Mouse (Mus musculus) embryonic facial prominence, embryonic 15.5 days (tissue): Measurements from ENCODE around the gene Nab1. TPM values are rescaled to one million over a fixed set of nuclear protein-coding genes. Genes with fewer than 3 reads are reported as not detected.

Experiments used
- ATAC-seq: fragments of 200-750 bp; cut with Nextera tagmentation; 2 replicates; pipeline ENCODE4 v1.8.0; 2017; ENCODE audit warnings: low read depth, moderate TSS enrichment; ENCODE audit not compliant: insufficient number of reproducible peaks, low FRiP score, low TSS enrichment
- H3K27ac ChIP-seq: fragments of 300-500 bp; sonication (generic); replicated peaks from 2 replicates; pipeline ENCODE4 v1.5.1; 2015; ENCODE audit warnings: mild to moderate bottlenecking, inconsistent platforms
- H3K27me3 ChIP-seq: fragments of 300-500 bp; sonication (generic); 2 replicates; pipeline ENCODE4 v1.6.1; 2015; ENCODE audit warnings: inconsistent platforms
- H3K36me3 ChIP-seq: fragments of 300-500 bp; sonication (generic); 2 replicates; pipeline ENCODE4 v1.6.1; 2015; ENCODE audit warnings: mild to moderate bottlenecking, inconsistent platforms
- H3K4me1 ChIP-seq: fragments of 300-500 bp; sonication (generic); 2 replicates; pipeline ENCODE4 v1.6.1; 2015; ENCODE audit warnings: inconsistent platforms
- H3K4me2 ChIP-seq: fragments of 300-500 bp; sonication (generic); replicated peaks from 2 replicates; pipeline ENCODE4 v1.6.1; 2015; ENCODE audit warnings: mild to moderate bottlenecking, inconsistent platforms
- H3K4me3 ChIP-seq: fragments of 300-500 bp; sonication (generic); replicated peaks from 2 replicates; pipeline ENCODE4 v1.5.1; 2015; ENCODE audit warnings: mild to moderate bottlenecking, inconsistent platforms
- H3K9ac ChIP-seq: fragments of 300-500 bp; sonication (generic); 2 replicates; pipeline ENCODE4 v1.6.1; 2015; ENCODE audit warnings: inconsistent platforms
- H3K9me3 ChIP-seq: fragments of 300-500 bp; sonication (generic); replicated peaks from 2 replicates; pipeline ENCODE4 v1.6.1; 2016; ENCODE audit warnings: inconsistent platforms
- WGBS: fragments of 180-500 bp; shearing (Covaris S2); methylation state at CpG from one replicate; pipeline ENCODE4 v1.1.7; 2015; 5-methylcytosine and 5-hydroxymethylcytosine counted together
- polyA plus RNA-seq: library from polyadenylated mRNA; unstranded; fragments of >200 nt; fragmentation: Nextera tagmentation; extraction: Ambion mirVana; gene quantifications from 2 replicates; pipeline ENCODE4 v1.2.1, GENCODE M21; 2015

The Nab1 gene
- polyA plus RNA-seq, 1 experiment from 2014 or later = 25.9 TPM

DNA sequence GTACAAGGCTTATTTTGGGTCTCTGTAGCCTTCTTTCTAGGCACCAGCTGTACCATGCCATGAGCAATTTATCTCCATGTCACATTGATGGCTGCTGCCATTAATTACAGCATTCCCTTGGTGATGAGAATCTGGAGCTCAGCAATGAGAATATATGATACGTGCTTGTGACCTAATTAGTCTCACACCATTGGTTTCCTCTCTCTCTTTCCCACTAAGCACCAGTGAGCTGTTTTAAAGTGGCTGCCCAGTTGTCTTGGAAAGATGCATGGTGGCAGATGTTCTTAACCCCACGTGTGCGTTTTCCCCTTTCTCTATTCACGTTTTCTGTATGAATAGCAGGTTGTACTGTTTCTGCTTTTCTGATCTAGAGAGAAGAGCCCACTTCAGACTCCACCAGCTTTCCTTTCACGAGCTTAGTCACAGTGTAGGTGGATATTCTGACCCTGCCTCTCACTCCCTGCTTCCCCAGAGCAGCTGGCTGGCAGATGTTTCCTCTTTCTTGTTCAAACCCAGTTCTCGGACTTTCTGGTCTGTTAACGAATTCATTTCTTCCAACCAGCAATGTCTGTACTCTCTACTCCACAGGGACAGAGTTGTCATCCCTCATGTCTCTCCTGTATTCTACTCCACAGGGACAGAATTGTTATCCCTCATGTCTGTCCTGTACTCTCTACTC, 29.5 kb downstream of the Nab1 start:
- Histone ChIP-seq H3K27ac (no peak overlapping the region), H3K36me3 (peaks cover 12% of the 10 kb centered on the region), H3K4me1 (peaks cover 5% of the 10 kb centered on the region; the same call in 1 of the 2 replicates), H3K9ac (no peak overlapping the region), H3K27me3 (no peaks in the 10 kb centered on the region), H3K4me3 (no peak overlapping the region), H3K4me2 (no peak overlapping the region), H3K9me3 (no peaks in the 10 kb centered on the region)
- 30% methylated on average over 7 of the region's 7 CpGs for WGBS
- 0 out of 2 replicates have a peak, but pooled peaks have one; percentile 47 for ATAC-seq

- WGBS = 47% methylated on average over 4 of the region's 4 CpGs
These were observed 30.2 kb downstream of the Nab1 start for GRCm38 (mm10) chr1:52470326-52470725.

GRCm38 (mm10) chr1:52466518-52467120, 33.9 kb downstream of the Nab1 start:
- H3K9ac ChIP-seq = no peak overlapping the region
- H3K4me3 ChIP-seq = no peak overlapping the region
- H3K9me3 ChIP-seq = no peaks in the 10 kb centered on the region
- 90% methylated on average over 8 of the region's 8 CpGs for WGBS
- no peaks in the 10 kb centered on the region for H3K27me3 ChIP-seq
- H3K36me3 ChIP-seq = peaks cover 15% of the 10 kb centered on the region
- no peak overlapping the region for H3K27ac ChIP-seq
- no peak overlapping the region for H3K4me2 ChIP-seq
- H3K4me1 ChIP-seq = peaks cover 5% of the 10 kb centered on the region; the same call in 1 of the 2 replicates
- no peak for ATAC-seq

More at GRCm38 (mm10) chr1:52470326-52470725, 30.2 kb downstream of the Nab1 start:
- ATAC-seq = no peak
- H3K36me3 ChIP-seq = peaks cover 12% of the 10 kb centered on the region
- H3K4me1 ChIP-seq = peaks cover 5% of the 10 kb centered on the region; the same call in 1 of the 2 replicates
- H3K4me2 ChIP-seq = no peak overlapping the region
- no peaks in the 10 kb centered on the region for H3K27me3 ChIP-seq
- no peak overlapping the region for H3K9ac ChIP-seq
- no peak overlapping the region for H3K4me3 ChIP-seq
- no peaks in the 10 kb centered on the region for H3K9me3 ChIP-seq
- no peak overlapping the region for H3K27ac ChIP-seq

- H3K27ac ChIP-seq = no peak overlapping the region
- H3K4me2 ChIP-seq = no peak overlapping the region
- 91% methylated on average over 3 of the region's 3 CpGs for WGBS
- ATAC-seq = no peak
- no peak overlapping the region for H3K4me3 ChIP-seq
- H3K9ac ChIP-seq = no peak overlapping the region
- H3K9me3 ChIP-seq = no peaks in the 10 kb centered on the region
- peaks cover 22% of the 10 kb centered on the region for H3K36me3 ChIP-seq
- H3K27me3 ChIP-seq = no peaks in the 10 kb centered on the region
- H3K4me1 ChIP-seq = peaks cover under 1% of the 10 kb centered on the region; the same call in 1 of the 2 replicates
These were observed 34.6 kb downstream of the Nab1 start for GRCm38 (mm10) chr1:52465830-52466229.

GRCm38 (mm10) chr1:52465264-52465663, 35.2 kb downstream of the Nab1 start:
- Histone ChIP-seq H3K4me3 (no peak overlapping the region), H3K27ac (no peak overlapping the region), H3K27me3 (no peaks in the 10 kb centered on the region), H3K9ac (no peak overlapping the region), H3K9me3 (no peaks in the 10 kb centered on the region), H3K4me1 (no peaks in the 10 kb centered on the region), H3K36me3 (peaks cover 22% of the 10 kb centered on the region), H3K4me2 (no peak overlapping the region)
- WGBS = 59% methylated on average over 3 of the region's 3 CpGs
- no peak for ATAC-seq

DNA sequence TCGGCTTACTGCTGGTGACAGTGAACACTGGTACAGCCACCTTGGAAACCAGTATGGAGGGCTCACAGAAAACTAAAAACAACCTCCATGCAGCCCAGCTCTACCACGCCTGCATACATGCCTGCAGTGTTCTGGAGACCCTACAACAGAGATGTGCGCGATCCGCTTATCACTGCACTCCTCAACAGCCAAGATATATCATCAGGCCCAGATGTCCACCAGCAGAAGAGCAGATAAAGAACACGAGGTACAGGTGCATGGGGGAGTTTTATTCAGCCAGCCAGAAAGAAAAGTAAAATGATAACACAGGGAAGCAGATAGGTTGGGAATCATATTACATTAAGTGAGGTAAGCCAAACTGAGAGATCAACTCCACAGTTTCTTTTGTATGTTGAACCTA, 37.2 kb downstream of the Nab1 start:
- Histone ChIP-seq H3K4me1 (no peaks in the 10 kb centered on the region), H3K27ac (no peak overlapping the region), H3K9me3 (no peaks in the 10 kb centered on the region), H3K9ac (no peak overlapping the region), H3K27me3 (no peaks in the 10 kb centered on the region), H3K36me3 (peaks cover 28% of the 10 kb centered on the region), H3K4me2 (no peak overlapping the region), H3K4me3 (no peak overlapping the region)
- 80% methylated on average over 6 of the region's 6 CpGs for WGBS
- no peak for ATAC-seq

DNA sequence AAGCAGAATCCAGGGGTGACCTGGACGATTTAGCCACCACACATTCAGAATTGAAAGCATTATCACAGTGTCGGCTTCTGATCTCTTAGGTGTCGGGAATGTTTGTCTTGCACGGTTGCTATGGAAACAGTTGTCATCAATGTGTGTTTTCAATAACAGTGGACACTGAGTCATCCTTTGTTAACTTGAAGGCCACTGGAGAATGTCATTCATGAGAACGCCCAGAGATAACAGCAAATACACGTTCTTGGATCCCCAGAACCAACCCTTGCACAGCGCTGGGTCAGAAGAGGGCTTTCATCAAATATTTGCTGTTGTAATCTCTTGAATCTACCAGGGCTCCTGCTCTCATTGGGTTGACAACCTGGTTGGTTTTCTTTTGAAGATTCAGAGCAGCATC, 43.9 kb downstream of the Nab1 start:
- ATAC-seq = no peak
- whole genome bisulfite sequencing = 76% methylated on average over 7 of the region's 7 CpGs

GRCm38 (mm10) chr1:52454509-52455001, 45.9 kb downstream of the Nab1 start:
- peak; percentile 60; the same call in 1 of the 2 replicates for ATAC-seq
- H3K4me2 ChIP-seq = no peak overlapping the region
- 73% methylated on average over 3 of the region's 3 CpGs for WGBS
- H3K4me1 ChIP-seq = no peaks in the 10 kb centered on the region
- H3K27ac ChIP-seq = no peak overlapping the region
- H3K36me3 ChIP-seq = peaks cover 10% of the 10 kb centered on the region
- H3K4me3 ChIP-seq = no peak overlapping the region
- H3K9ac ChIP-seq = no peak overlapping the region
- H3K9me3 ChIP-seq = no peaks in the 10 kb centered on the region
- H3K27me3 ChIP-seq = no peaks in the 10 kb centered on the region

More for the DNA sequence above, 43.9 kb downstream of the Nab1 start:
- Histone ChIP-seq H3K27me3 (no peaks in the 10 kb centered on the region), H3K9me3 (no peaks in the 10 kb centered on the region), H3K9ac (no peak overlapping the region), H3K4me3 (no peak overlapping the region), H3K36me3 (peaks cover 19% of the 10 kb centered on the region), H3K27ac (no peak overlapping the region), H3K4me2 (no peak overlapping the region), H3K4me1 (no peaks in the 10 kb centered on the region)

GRCm38 (mm10) chr1:52451360-52451759, 49.1 kb downstream of the Nab1 start:
- Histone ChIP-seq H3K4me3 (no peak overlapping the region), H3K4me1 (no peaks in the 10 kb centered on the region), H3K4me2 (no peak overlapping the region), H3K27ac (no peak overlapping the region), H3K27me3 (no peaks in the 10 kb centered on the region), H3K36me3 (no peaks in the 10 kb centered on the region; the same call in 1 of the 2 replicates), H3K9ac (no peak overlapping the region), H3K9me3 (no peaks in the 10 kb centered on the region)
- ATAC-seq = no peak
- 82% methylated on average over 1 of the region's 1 CpGs for WGBS

GRCm38 (mm10) chr1:52435856-52436255, 64.6 kb downstream of the Nab1 start:
- 51% methylated on average over 6 of the region's 6 CpGs for WGBS
- Histone ChIP-seq H3K9ac (no peak overlapping the region), H3K36me3 (no peaks in the 10 kb centered on the region), H3K27me3 (no peaks in the 10 kb centered on the region), H3K27ac (no peak overlapping the region), H3K9me3 (no peaks in the 10 kb centered on the region), H3K4me1 (no peaks in the 10 kb centered on the region), H3K4me2 (no peak overlapping the region), H3K4me3 (no peak overlapping the region)
- ATAC-seq = no peak

DNA sequence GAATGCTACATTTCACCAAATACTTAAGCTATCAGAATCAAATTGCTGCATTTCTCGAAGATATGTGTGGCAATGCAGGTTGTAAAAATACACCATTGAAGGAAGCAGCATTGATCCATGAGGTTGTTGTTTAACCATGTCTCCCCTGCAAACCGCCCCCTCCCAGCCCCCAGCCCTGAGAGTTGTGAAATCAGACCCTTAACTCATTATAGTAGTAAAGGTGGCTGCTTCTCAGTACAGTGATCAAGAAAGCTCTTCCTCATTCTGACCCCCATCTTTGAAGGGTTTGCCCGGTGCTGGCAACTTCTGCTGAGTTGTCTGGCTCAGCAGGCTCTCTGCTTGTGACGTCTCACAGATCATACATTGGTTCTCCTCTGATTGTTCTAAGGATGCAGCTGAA, 66.4 kb downstream of the Nab1 start:
- no peak for ATAC-seq
- Histone ChIP-seq H3K9ac (no peak overlapping the region), H3K4me3 (no peak overlapping the region), H3K36me3 (no peaks in the 10 kb centered on the region), H3K4me1 (no peaks in the 10 kb centered on the region), H3K9me3 (no peaks in the 10 kb centered on the region), H3K4me2 (no peak overlapping the region), H3K27ac (no peak overlapping the region), H3K27me3 (no peaks in the 10 kb centered on the region)
- 76% methylated on average over 4 of the region's 4 CpGs for WGBS
